Mouse (Mus musculus) embryonic fibroblast, embryonic 13.5 days (primary cell): ENCODE measurements around the gene Ankrd23.

Experiments
- CTCF ChIP-seq: IDR thresholded peaks from 2 replicates; pipeline ENCODE4 v1.5.1; 2011; ENCODE audit warnings: mild to moderate bottlenecking, control low read depth, low read length, moderate library complexity, borderline replicate concordance; ENCODE audit not compliant: insufficient read depth
- POLR2A ChIP-seq: IDR thresholded peaks from 2 replicates; pipeline ENCODE4 v1.6.1; 2011; ENCODE audit warnings: low read depth, mild to moderate bottlenecking, control low read depth, low read length, moderate library complexity

GRCm38 (mm10) chr1:36489661-36490060, 47.0 kb downstream of the Ankrd23 start:
- TF ChIP-seq POLR2A (no peak), CTCF (no peak)
